Mouse (Mus musculus) adrenal gland, postnatal 10 days (tissue): Measurements from ENCODE around the gene Bco1. TPM values are rescaled to one million over a fixed set of nuclear protein-coding genes. Genes with fewer than 3 reads are reported as not detected.

ENCODE experiments used
- DNase-seq: peaks from one replicate; pipeline ENCODE4 v3.0.0; 2021; ENCODE audit warnings: mixed read lengths
- total RNA-seq, 2 experiments: library from RNA; stranded (reverse); gene quantifications; 2 replicates each; pipeline ENCODE4 v1.2.3; 2021

Bco1 gene
- total RNA-seq, 2 experiments from 2014 or later: 1.2 to 2.8 TPM

DNA sequence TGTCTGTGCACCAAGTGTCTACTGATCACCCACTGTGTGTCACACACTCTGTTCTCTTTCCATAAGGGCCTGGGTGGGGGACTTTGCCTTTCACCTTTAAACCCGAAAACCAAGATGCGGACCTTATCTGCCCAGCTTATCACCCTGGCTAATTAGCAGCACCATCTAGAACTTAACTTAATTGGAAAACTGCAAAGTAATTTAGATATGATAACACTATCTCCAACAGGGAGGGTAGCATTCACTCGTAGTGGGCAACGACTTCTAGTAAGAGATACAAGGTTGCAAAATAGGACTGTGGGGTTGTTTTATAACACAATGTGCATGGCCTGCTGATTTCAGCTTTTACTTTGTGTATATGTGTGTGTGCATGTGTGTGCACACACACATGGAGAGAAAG is 5.9 kb upstream of the Bco1 start:
- no peak for DNase-seq

DNA sequence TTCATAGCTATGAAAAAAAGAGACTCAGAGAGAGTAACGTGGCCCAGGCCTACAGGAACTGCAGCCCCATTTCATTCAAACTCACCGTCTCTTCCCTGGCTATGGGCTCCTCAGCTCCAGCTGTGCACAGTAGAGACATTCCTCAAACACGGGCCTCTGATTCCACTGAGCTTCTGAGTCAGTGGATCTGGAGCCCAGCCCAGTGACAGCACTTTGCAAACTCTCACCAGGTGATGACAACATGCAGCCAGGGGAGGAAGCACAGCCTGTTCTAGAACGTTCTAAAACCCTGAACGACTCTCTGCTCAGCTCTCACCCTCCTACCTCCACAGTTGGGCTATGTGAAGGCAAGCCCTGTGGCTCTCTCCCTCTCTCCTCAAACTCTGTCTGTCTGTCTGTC is 1.6 kb upstream of the Bco1 start:
- DNase-seq: peak; percentile 38

GRCm38 (mm10) chr8:117097051-117097563 is 1.5 kb downstream of the Bco1 start:
- DNase-seq: no peak

DNA sequence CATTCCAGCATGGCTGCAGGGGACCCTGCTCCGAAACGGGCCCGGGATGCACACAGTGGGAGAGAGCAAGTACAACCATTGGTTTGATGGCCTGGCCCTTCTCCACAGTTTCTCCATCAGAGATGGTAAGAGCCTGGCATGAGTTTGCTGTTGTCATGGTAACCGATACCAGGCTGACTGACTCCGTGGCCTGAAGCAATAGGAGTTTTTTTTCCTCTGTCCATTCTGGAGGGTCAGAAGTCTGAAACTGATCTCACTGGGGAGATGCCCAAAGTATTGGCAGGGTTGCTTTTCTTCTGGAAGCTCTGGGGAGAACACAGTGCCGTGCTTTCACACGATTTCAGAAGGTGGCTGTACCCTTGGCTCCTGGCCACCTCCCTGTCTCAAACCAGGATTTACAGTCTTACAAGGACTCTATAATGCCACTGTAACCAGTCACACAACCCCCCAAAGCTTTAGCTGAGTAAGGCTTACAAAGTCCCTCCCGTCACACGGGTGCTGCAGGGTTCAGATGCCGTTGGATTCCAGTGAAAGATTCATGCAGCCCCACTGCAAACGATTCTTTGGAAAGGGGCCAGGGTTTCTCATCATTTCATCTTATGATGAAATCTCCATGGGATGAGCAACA is 2.0 kb downstream of the Bco1 start:
- peak; percentile 33 for DNase-seq

DNA sequence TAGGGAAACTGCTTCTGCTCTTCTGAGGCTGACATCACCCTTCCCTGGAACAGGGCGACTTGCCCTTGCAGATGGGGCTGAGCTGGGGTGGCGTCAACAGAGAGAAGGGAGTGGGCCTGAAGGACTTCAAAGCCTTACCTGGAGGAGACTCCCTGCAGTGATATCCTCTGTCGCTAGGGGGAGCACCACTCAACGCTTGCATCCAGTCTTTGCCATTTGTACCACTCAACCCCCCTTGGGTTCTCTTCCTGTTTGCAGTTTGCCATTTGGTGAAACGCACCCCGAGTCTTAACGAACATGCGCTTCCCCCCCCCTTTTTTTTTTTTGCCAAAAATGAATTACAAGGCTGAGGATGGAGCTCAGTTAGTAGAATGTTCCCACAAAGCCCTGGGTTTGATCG is 11.9 kb downstream of the Bco1 start:
- DNase-seq: peak; percentile 82

DNA sequence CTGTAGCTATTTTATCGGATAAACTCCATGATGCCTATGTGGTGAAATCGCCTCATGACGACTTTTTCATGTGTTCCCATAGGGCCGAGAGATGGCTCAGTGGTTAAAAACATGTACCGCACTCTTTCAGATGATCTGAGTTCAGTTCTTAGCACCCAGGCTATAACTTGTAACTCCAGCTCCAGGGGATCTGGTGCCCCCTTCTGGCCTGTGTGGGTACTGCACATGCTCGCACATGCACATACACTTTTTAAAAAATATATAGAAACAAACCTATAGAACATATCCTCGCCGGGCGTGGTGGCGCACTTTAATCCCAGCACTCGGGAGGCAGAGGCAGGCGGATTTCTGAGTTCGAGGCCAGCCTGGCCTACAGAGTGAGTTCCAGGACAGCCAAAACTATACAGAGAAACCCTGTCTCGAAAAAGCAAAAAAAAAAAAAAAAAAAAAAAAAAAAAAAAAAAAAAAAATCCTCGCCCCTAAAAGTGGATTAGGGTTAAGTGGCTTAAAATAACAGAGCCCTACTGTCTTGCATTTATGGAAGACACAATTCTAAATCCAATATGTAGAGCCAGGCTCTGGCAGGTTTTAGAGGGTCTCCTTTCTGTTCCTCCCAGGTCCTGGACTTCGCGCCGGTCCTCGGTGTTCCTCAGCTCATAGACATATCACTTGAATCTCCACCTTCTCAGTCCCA is 13.5 kb downstream of the Bco1 start:
- DNase-seq: no peak

DNA sequence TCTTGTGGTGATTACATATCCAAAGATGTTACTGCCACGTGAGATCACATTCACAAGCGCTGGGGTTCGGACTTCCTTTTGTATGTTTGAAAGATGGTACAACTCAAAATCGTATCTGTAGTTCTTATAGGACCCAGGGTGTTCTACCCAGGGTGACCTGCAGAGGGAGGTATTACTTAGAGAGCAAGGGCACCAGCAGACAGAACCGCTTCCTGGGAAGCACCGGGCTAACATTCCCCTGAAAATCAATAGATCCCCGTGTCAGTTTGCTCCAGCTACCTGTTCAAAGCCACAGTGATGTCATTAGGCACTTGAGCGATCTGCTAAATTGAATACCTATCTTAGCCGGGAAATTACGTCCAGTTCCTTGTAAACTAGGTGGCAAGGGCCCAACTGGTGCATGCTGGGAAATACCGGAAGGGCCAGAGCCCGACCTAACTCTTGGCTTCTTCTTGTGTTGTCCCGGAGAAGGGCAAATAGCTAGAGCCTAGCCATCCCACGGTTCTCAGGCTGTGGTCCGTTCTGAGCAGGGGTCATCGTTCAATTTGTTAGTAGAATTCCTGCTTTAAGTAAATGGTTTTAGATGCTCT is 14.2 kb downstream of the Bco1 start:
- DNase-seq: peak; percentile 83

- DNase-seq: no peak
Measured at GRCm38 (mm10) chr8:117111641-117112040, 16.0 kb downstream of the Bco1 start.

GRCm38 (mm10) chr8:117112261-117112660 is 16.6 kb downstream of the Bco1 start:
- no peak for DNase-seq

DNA sequence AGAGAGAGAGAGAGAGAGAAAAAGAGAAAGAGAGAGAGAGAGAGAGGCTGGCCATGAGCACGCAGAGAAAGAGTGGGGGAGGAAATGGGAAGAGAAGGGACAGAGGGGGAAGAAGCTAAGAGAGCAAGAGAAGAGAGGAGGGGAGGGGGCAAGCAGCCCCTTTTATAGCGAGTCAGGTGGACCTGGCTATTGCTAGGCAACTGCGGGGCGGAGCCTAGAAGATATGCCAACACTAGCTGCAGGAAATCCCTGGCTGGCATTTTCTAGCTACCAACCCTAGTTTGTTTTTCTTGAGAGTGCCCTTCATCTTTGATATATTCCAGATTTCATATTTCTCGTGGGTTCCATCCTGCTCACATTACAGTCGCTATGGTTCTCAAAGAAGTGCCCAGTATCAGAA is 19.4 kb downstream of the Bco1 start:
- DNase-seq: no peak

GRCm38 (mm10) chr8:117115676-117116446 is 20.2 kb downstream of the Bco1 start:
- peak; percentile 45 for DNase-seq

DNA sequence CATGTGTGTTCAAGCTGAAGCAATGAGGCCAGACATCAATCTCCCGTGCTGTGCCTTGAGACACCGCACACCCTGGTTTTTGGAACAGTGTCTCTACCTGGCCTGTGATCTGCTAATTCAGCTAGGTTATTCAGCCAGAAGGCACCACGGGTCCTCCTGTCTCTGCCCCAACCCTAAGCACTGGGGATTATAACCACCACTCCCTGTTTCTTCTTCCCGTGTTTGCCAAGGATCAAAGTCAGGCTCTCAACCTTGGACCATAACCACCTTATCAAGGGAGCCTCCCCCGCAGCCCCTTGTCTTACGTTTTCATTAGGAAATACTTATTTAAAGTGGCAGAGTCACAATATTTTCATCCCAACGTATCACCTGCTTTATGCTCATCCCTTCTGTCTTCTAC is 20.9 kb downstream of the Bco1 start:
- DNase-seq: no peak

- DNase-seq: no peak
Measured at GRCm38 (mm10) chr8:117118409-117118808, 22.8 kb downstream of the Bco1 start.

DNA sequence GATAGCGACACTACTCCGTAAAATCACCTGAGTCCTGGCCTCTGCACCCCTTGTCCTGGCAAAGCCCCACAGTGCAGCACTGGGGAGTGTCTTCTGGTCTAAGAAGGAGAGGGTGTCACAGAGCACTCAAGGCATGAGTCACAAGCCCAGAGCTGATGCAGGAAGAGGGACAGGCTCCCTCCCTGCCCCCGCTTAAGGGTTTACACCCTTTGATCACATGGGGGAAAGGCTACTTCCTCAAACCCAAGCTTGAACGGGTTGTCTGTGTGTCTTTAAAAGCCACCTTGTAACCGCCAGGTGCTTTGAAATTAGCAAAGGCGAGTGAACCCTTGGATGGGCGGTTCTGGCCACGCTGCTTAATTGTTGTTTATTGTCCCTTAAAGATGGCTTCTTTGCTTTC is 25.6 kb downstream of the Bco1 start:
- DNase-seq: no peak

- no peak for DNase-seq
Measured at GRCm38 (mm10) chr8:117123850-117124633, 28.4 kb downstream of the Bco1 start.

DNA sequence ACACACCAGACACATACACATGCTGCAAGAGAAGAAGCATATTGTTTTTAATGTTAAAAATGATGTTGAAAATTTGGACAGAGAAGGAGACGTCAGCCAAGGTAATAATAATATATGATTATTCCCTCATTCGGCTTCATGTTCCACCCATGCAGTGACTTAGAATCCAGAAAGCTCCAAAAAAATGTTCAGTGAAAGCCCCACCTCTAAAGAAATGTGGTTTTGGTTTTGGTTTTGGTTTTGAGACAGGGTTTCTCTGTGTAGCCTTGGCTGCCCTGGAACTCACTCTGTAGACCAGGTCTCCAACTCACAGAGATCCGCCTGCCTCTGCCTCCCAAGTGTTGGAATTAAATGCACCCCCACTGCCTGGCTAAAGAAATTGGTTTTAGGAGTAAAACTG is 30.2 kb downstream of the Bco1 start:
- DNase-seq: no peak

GRCm38 (mm10) chr8:117126411-117126810 is 30.8 kb downstream of the Bco1 start:
- no peak for DNase-seq

GRCm38 (mm10) chr8:117127063-117127462 is 31.4 kb downstream of the Bco1 start:
- DNase-seq: no peak

- no peak for DNase-seq
Measured at GRCm38 (mm10) chr8:117133702-117134101, 38.0 kb downstream of the Bco1 start.

GRCm38 (mm10) chr8:117136351-117136750 is 40.7 kb downstream of the Bco1 start:
- no peak for DNase-seq

DNA sequence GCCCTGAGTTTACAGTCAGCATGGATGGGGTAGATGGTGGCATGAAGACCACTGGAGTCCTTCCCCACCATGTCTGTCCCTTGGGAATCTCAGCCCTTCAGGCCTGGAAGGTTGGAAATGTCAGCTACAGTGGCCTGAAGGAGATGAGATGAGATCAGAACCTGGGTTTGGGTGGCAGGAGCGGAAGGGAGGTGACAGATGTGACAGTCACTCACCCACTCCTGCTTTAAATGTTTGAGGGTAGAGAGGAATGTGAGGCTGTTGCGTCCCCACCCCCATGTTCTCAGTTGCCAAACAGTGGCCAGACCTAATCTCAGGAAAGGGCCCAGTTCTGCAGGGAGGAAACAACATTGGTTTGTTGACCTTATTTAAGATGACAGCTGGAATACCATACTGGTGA is 41.1 kb downstream of the Bco1 start:
- DNase-seq: no peak

- no peak for DNase-seq
Measured at GRCm38 (mm10) chr8:117137357-117137756, 41.7 kb downstream of the Bco1 start.
